Mouse (Mus musculus) heart, embryonic 10.5 days (tissue): ENCODE measurements around the gene Rexo5. TPM values are rescaled to one million over a fixed set of nuclear protein-coding genes. Genes with fewer than 3 reads are reported as not detected.

Source experiments
- polyA plus RNA-seq: library from polyadenylated mRNA; unstranded; fragments of >200 nt; fragmentation: Nextera tagmentation; extraction: Ambion mirVana; gene quantifications from 2 replicates; pipeline ENCODE4 v1.2.1, GENCODE M21; 2016

Gene Rexo5
- polyA plus RNA-seq, 1 experiment from 2014 or later: 23.5 TPM

Other genes starting within 250 kb of the Rexo5 start
- not detected in 2 replicates for gene Acsm2, start 239.7 kb upstream of the Rexo5 start, polyA plus RNA-seq
- gene Acsm1, start 187.0 kb upstream of the Rexo5 start, polyA plus RNA-seq: not detected in 2 replicates
- not detected in 2 replicates for gene Acsm4, start 104.0 kb upstream of the Rexo5 start, polyA plus RNA-seq
- 69.8 and 80.6 TPM in 2 replicates for gene Thumpd1, start 73.2 kb upstream of the Rexo5 start, polyA plus RNA-seq
- 0.12 and 0.33 TPM in 2 replicates for gene Acsm3, start 33.1 kb upstream of the Rexo5 start, polyA plus RNA-seq
- gene Eri2, start 52 bp downstream of the Rexo5 start, polyA plus RNA-seq: 17.2 and 17.3 TPM in 2 replicates
- 7.7 and 10.8 TPM in 2 replicates for gene Lyrm1, start 101.9 kb downstream of the Rexo5 start, polyA plus RNA-seq
- 7.4 and 10.1 TPM in 2 replicates for gene Dcun1d3, start 102.3 kb downstream of the Rexo5 start, polyA plus RNA-seq